Mouse (Mus musculus) c-Kit-negative CD71-positive TER-119-positive erythroid progenitor cells, embryonic 14.5 days (primary cell): ENCODE results near the gene Lmtk3.

Experiments
- DNase-seq: peaks from one replicate; pipeline ENCODE4 v3.0.0-alpha.2; 2013; ENCODE audit warnings: low read depth, low spot score

The Lmtk3 gene

GRCm38 (mm10) chr7:45808471-45808870 lies 24.9 kb downstream of the Lmtk3 start:
- DNase-seq, result no peak

GRCm38 (mm10) chr7:45809276-45810075 lies 25.9 kb downstream of the Lmtk3 start:
- no peak for DNase-seq

- no peak for DNase-seq
These were observed 29.4 kb downstream of the Lmtk3 start for GRCm38 (mm10) chr7:45812921-45813320.

GRCm38 (mm10) chr7:45813787-45814779 lies 30.5 kb downstream of the Lmtk3 start, which contains the start of gene Cyth2:
Gene Cyth2 (minus strand): TSS chr7:45814581.
- DNase-seq, result peak; percentile 100

- DNase-seq, result no peak
These were observed 31.3 kb downstream of the Lmtk3 start for GRCm38 (mm10) chr7:45814841-45815240.

- DNase-seq, result no peak
These were observed 31.9 kb downstream of the Lmtk3 start for GRCm38 (mm10) chr7:45815323-45815983.

- no peak for DNase-seq
These were observed 32.4 kb downstream of the Lmtk3 start for GRCm38 (mm10) chr7:45815984-45816351.

GRCm38 (mm10) chr7:45819843-45820242 lies 36.3 kb downstream of the Lmtk3 start:
- DNase-seq, result no peak

GRCm38 (mm10) chr7:45820913-45821312 lies 37.4 kb downstream of the Lmtk3 start:
- no peak for DNase-seq

GRCm38 (mm10) chr7:45824598-45824997 lies 41.1 kb downstream of the Lmtk3 start, which contains the start of gene Kcnj14:
Gene Kcnj14 (minus strand): TSS chr7:45824782.
- no peak for DNase-seq

GRCm38 (mm10) chr7:45826631-45827030 lies 43.1 kb downstream of the Lmtk3 start:
- DNase-seq, result no peak

- peak; percentile 47 for DNase-seq
These were observed 47.0 kb downstream of the Lmtk3 start, which contains the start of gene Grwd1 for GRCm38 (mm10) chr7:45830427-45831127. Gene Grwd1 (minus strand): TSS chr7:45830944.

- DNase-seq, result no peak
These were observed 47.6 kb downstream of the Lmtk3 start for GRCm38 (mm10) chr7:45831128-45831525.

- DNase-seq, result no peak
These were observed 48.9 kb downstream of the Lmtk3 start for GRCm38 (mm10) chr7:45832428-45832827.

GRCm38 (mm10) chr7:45833148-45833790 lies 49.7 kb downstream of the Lmtk3 start:
- no peak for DNase-seq

GRCm38 (mm10) chr7:45833924-45834323 lies 50.4 kb downstream of the Lmtk3 start:
- no peak for DNase-seq

- DNase-seq, result no peak
These were observed 59.6 kb downstream of the Lmtk3 start for GRCm38 (mm10) chr7:45842950-45843744.

GRCm38 (mm10) chr7:45848447-45849027 lies 65.0 kb downstream of the Lmtk3 start:
- no peak for DNase-seq

GRCm38 (mm10) chr7:45850661-45851060 lies 67.1 kb downstream of the Lmtk3 start:
- no peak for DNase-seq
